Mouse (Mus musculus): ENCODE data around the gene Pdcd4. TPM values are rescaled to one million over a fixed set of nuclear protein-coding genes. Genes with fewer than 3 reads are reported as not detected.

Pdcd4 gene
- polyA plus RNA-seq, 1 experiment from 2014 or later: 136 TPM

- Histone ChIP-seq H3K4me1 (ENCODE audit: control insufficient read depth, insufficient read depth, low read length) (peaks cover 12% of the 10 kb centered on the region; the same call in 1 of the 2 replicates), H3K9me3 (ENCODE audit: control insufficient read depth, low read length) (no peaks in the 10 kb centered on the region), H3K9ac (ENCODE audit: low read depth, low read length) (no peak overlapping the region), H3K36me3 (ENCODE audit: control insufficient read depth, insufficient read depth, low read length) (no peaks in the 10 kb centered on the region), H3K27ac (ENCODE audit: low read depth, low read length) (no peak overlapping the region), H3K27me3 (ENCODE audit: control insufficient read depth, insufficient read depth, low read length) (no peaks in the 10 kb centered on the region), H3K4me3 (ENCODE audit: low read length) (no peak overlapping the region), H3K4me2 (replicated peaks; ENCODE audit: low read depth, low read length) (no peak overlapping the region)
- WGBS: 66% methylated on average over 3 of the region's 3 CpGs
- ATAC-seq (ENCODE audit: low FRiP score, low TSS enrichment): no peak
Observed at GRCm38 (mm10) chr19:53893711-53894171, 1.7 kb downstream of the Pdcd4 start.

- ATAC-seq (ENCODE audit: low FRiP score, low TSS enrichment): no peak
- 70% methylated on average over 12 of the region's 12 CpGs for WGBS
- Histone ChIP-seq H3K4me3 (ENCODE audit: low read length) (no peak overlapping the region), H3K4me2 (replicated peaks; ENCODE audit: low read depth, low read length) (no peak overlapping the region), H3K4me1 (ENCODE audit: control insufficient read depth, insufficient read depth, low read length) (peaks cover 12% of the 10 kb centered on the region; the same call in 1 of the 2 replicates), H3K36me3 (ENCODE audit: control insufficient read depth, insufficient read depth, low read length) (no peaks in the 10 kb centered on the region), H3K27me3 (ENCODE audit: control insufficient read depth, insufficient read depth, low read length) (no peaks in the 10 kb centered on the region), H3K9me3 (ENCODE audit: control insufficient read depth, low read length) (no peaks in the 10 kb centered on the region), H3K9ac (ENCODE audit: low read depth, low read length) (no peak overlapping the region), H3K27ac (ENCODE audit: low read depth, low read length) (no peak overlapping the region)
Observed at GRCm38 (mm10) chr19:53894538-53895121, 2.6 kb downstream of the Pdcd4 start.

GRCm38 (mm10) chr19:53898046-53898445 is 6.0 kb downstream of the Pdcd4 start:
- H3K27me3 ChIP-seq (ENCODE audit: control insufficient read depth, insufficient read depth, low read length): no peaks in the 10 kb centered on the region
- H3K9me3 ChIP-seq (ENCODE audit: control insufficient read depth, low read length): no peaks in the 10 kb centered on the region
- no peak overlapping the region for H3K4me3 ChIP-seq (ENCODE audit: low read length)
- H3K9ac ChIP-seq (ENCODE audit: low read depth, low read length): no peak overlapping the region
- WGBS: 90% methylated on average over 5 of the region's 5 CpGs
- peaks cover 6% of the 10 kb centered on the region; the same call in 1 of the 2 replicates for H3K4me1 ChIP-seq (ENCODE audit: control insufficient read depth, insufficient read depth, low read length)
- H3K27ac ChIP-seq (ENCODE audit: low read depth, low read length): no peak overlapping the region
- no peak for ATAC-seq (ENCODE audit: low FRiP score, low TSS enrichment)
- no peaks in the 10 kb centered on the region for H3K36me3 ChIP-seq (ENCODE audit: control insufficient read depth, insufficient read depth, low read length)
- H3K4me2 ChIP-seq (replicated peaks; ENCODE audit: low read depth, low read length): no peak overlapping the region

- no peaks in the 10 kb centered on the region for H3K9me3 ChIP-seq (ENCODE audit: control insufficient read depth, low read length)
- 71% methylated on average over 4 of the region's 4 CpGs for WGBS
- H3K4me1 ChIP-seq (ENCODE audit: control insufficient read depth, insufficient read depth, low read length): peaks cover 6% of the 10 kb centered on the region; the same call in 1 of the 2 replicates
- no peaks in the 10 kb centered on the region for H3K36me3 ChIP-seq (ENCODE audit: control insufficient read depth, insufficient read depth, low read length)
- no peak overlapping the region for H3K9ac ChIP-seq (ENCODE audit: low read depth, low read length)
- no peak overlapping the region for H3K27ac ChIP-seq (ENCODE audit: low read depth, low read length)
- H3K4me2 ChIP-seq (replicated peaks; ENCODE audit: low read depth, low read length): no peak overlapping the region
- no peaks in the 10 kb centered on the region for H3K27me3 ChIP-seq (ENCODE audit: control insufficient read depth, insufficient read depth, low read length)
- H3K4me3 ChIP-seq (ENCODE audit: low read length): no peak overlapping the region
- ATAC-seq (ENCODE audit: low FRiP score, low TSS enrichment): no peak
Observed at GRCm38 (mm10) chr19:53898498-53898897, 6.5 kb downstream of the Pdcd4 start.

- no peaks in the 10 kb centered on the region for H3K27me3 ChIP-seq (ENCODE audit: control insufficient read depth, insufficient read depth, low read length)
- no peak overlapping the region for H3K4me2 ChIP-seq (replicated peaks; ENCODE audit: low read depth, low read length)
- 76% methylated on average over 25 of the region's 25 CpGs for WGBS
- no peak for ATAC-seq (ENCODE audit: low FRiP score, low TSS enrichment)
- no peak overlapping the region for H3K4me3 ChIP-seq (ENCODE audit: low read length)
- no peak overlapping the region for H3K9ac ChIP-seq (ENCODE audit: low read depth, low read length)
- H3K36me3 ChIP-seq (ENCODE audit: control insufficient read depth, insufficient read depth, low read length): no peaks in the 10 kb centered on the region
- no peaks in the 10 kb centered on the region for H3K9me3 ChIP-seq (ENCODE audit: control insufficient read depth, low read length)
- no peak overlapping the region for H3K27ac ChIP-seq (ENCODE audit: low read depth, low read length)
- H3K4me1 ChIP-seq (ENCODE audit: control insufficient read depth, insufficient read depth, low read length): no peaks in the 10 kb centered on the region; the same call in 1 of the 2 replicates
Observed at GRCm38 (mm10) chr19:53898970-53899900, 7.2 kb downstream of the Pdcd4 start.

GRCm38 (mm10) chr19:53899941-53900610 is 8.0 kb downstream of the Pdcd4 start:
- Histone ChIP-seq H3K4me1 (ENCODE audit: control insufficient read depth, insufficient read depth, low read length) (peaks cover 4% of the 10 kb centered on the region; the same call in 1 of the 2 replicates), H3K9ac (ENCODE audit: low read depth, low read length) (no peak overlapping the region), H3K9me3 (ENCODE audit: control insufficient read depth, low read length) (no peaks in the 10 kb centered on the region), H3K36me3 (ENCODE audit: control insufficient read depth, insufficient read depth, low read length) (no peaks in the 10 kb centered on the region), H3K4me3 (ENCODE audit: low read length) (no peak overlapping the region), H3K27me3 (ENCODE audit: control insufficient read depth, insufficient read depth, low read length) (no peaks in the 10 kb centered on the region), H3K27ac (ENCODE audit: low read depth, low read length) (no peak overlapping the region), H3K4me2 (replicated peaks; ENCODE audit: low read depth, low read length) (no peak overlapping the region)
- no peak for ATAC-seq (ENCODE audit: low FRiP score, low TSS enrichment)
- WGBS: 81% methylated on average over 14 of the region's 14 CpGs

GRCm38 (mm10) chr19:53901931-53902738 is 10.1 kb downstream of the Pdcd4 start:
- Histone ChIP-seq H3K9me3 (ENCODE audit: control insufficient read depth, low read length) (no peaks in the 10 kb centered on the region), H3K4me2 (replicated peaks; ENCODE audit: low read depth, low read length) (peak overlapping the region; percentile 59), H3K4me3 (ENCODE audit: low read length) (peak overlapping the region; percentile 97), H3K36me3 (ENCODE audit: control insufficient read depth, insufficient read depth, low read length) (no peaks in the 10 kb centered on the region), H3K27me3 (ENCODE audit: control insufficient read depth, insufficient read depth, low read length) (no peaks in the 10 kb centered on the region), H3K27ac (ENCODE audit: low read depth, low read length) (peak overlapping the region; percentile 68), H3K9ac (ENCODE audit: low read depth, low read length) (peak overlapping the region; percentile 66; the same call in 1 of the 2 replicates), H3K4me1 (ENCODE audit: control insufficient read depth, insufficient read depth, low read length) (peaks cover 7% of the 10 kb centered on the region)
- WGBS: 50% methylated on average over 15 of the region's 15 CpGs
- ATAC-seq (ENCODE audit: low FRiP score, low TSS enrichment): no peak

GRCm38 (mm10) chr19:53902739-53903487 is 10.9 kb downstream of the Pdcd4 start:
- under 1% methylated on average over 60 of the region's 61 CpGs for WGBS
- peak overlapping the region; percentile 91 for H3K9ac ChIP-seq (ENCODE audit: low read depth, low read length)
- no peaks in the 10 kb centered on the region for H3K36me3 ChIP-seq (ENCODE audit: control insufficient read depth, insufficient read depth, low read length)
- H3K27ac ChIP-seq (ENCODE audit: low read depth, low read length): peak overlapping the region; percentile 93
- peaks cover 7% of the 10 kb centered on the region for H3K4me1 ChIP-seq (ENCODE audit: control insufficient read depth, insufficient read depth, low read length)
- H3K9me3 ChIP-seq (ENCODE audit: control insufficient read depth, low read length): no peaks in the 10 kb centered on the region
- H3K27me3 ChIP-seq (ENCODE audit: control insufficient read depth, insufficient read depth, low read length): no peaks in the 10 kb centered on the region
- H3K4me3 ChIP-seq (ENCODE audit: low read length): peak overlapping the region; percentile 97
- peak overlapping the region; percentile 71 for H3K4me2 ChIP-seq (replicated peaks; ENCODE audit: low read depth, low read length)
- ATAC-seq (ENCODE audit: low FRiP score, low TSS enrichment): peak; percentile 98
